Mouse (Mus musculus) kidney, adult 11 months (tissue): ENCODE results near the gene Parp8.

Experiments
- DNase-seq: peaks from one replicate; pipeline ENCODE4 v3.0.0; 2022

The Parp8 gene

DNA sequence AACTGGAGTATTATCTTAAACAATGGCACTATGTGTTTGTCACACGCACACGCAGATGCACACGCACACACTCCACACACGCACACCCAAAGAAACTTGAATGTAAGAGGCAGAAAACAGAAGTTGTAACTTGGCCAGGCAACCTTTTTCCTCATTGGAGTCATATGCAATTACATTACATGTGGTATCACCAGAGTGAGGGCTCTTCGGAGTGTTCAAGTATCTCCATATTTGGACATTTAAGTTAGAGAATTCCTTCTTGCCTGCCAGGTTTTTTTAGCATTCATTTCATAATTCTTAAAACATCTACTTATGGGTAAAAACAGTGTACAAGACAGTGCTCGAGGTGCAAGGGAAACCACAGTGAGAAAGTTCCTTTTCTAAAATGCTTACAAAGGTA, 6.7 kb downstream of the Parp8 start:
- no peak for DNase-seq

DNA sequence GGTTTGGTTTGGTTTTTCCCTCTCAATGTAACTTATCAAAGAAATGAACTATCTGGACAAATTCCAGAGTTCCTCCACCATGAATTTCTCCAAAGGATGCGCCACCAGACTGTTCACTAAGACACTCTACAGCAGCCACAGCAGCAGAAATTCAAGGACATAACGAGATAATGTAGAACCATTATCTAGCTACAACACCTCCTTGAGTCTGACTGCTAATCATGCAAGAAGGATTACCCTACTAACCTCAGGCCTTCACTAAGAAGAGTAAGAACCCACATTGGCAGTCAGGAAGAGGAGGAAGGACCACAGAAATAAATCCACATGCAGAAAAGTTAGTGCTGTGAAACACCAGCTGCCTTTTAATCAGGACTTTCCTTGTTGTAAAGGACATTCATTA, 11.8 kb downstream of the Parp8 start:
- DNase-seq, result no peak

DNA sequence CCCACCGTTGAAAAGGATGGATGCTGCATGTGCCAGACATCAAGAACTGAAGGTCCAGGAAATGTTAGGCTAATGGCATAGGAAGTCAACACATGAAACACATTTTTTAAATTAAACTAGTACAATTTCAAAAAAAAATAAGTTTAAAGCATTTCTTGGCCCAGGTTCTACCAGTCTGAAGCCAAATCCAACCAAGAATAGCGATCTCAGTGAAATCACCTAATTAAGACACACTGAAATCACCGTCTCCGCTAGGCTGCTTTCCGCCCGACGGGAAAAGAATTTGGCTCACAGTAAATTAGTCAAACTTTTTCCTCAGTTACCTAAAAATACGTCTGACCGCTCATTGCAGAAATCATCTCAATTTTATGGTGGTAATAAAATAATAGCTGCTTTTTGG, 13.3 kb downstream of the Parp8 start:
- DNase-seq, result no peak

DNA sequence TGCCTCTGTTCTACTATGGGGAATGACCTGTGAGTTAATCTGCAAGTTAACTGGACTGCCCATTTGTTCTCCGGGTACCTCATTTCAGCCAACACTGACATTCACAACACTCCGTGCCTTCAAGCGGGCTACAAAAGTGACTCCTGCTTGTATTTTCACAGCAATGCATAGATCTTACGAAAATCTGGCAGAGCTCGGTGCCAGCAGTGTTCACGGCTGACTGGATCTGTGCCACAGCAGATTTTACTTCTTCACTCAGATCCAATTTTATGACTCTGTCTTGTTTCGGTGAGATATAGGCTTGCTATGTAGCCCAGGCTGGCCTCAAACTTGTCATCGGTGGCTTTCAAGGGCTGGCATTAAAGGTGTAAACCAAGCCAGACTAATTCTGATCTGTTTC, 15.2 kb downstream of the Parp8 start:
- peak; percentile 30 for DNase-seq

DNA sequence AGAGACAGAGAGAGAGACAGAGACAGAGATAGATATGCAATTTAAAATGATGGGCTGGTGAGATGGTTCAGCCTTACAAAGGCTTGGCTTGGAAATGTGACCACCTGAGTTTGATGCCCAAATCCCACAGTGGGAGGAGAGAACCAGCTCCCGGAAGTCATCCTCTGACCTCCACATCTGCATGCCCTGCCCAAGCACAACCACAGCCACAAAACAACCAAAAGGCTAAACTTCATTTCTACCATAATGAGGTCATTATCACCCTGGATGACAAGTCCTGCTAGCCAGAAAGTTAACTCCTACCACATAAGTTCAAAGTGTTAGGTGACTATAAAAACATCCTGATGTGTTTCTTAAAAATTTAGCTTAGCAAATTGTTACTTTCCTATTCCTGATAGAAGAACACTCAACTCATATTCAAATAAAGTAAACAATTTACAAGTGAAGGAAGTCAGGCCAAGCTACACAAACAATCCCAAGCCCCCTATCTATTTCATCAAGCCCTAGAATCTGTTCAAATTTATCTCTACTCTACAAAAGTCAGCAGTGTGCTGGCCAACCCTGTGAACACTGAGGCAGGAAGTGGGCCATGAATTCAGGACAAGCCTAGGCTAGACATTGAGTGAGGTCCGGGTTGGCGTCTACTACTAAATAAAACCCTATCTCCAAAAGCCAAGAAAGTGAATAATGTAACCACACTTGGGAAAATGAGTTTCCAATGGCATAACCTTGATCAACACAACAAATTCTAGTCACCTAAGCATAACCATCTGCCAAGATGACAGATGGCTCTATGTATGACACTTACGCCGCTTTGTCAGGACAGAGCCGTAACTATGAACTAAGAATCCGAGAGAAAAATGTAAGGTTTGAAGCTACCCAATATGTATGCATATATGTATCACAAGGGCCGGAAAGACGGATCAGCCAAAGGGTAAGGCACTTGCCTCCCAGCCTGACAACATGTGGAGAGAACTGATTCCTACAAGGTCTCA, 17.0 kb downstream of the Parp8 start:
- no peak for DNase-seq

DNA sequence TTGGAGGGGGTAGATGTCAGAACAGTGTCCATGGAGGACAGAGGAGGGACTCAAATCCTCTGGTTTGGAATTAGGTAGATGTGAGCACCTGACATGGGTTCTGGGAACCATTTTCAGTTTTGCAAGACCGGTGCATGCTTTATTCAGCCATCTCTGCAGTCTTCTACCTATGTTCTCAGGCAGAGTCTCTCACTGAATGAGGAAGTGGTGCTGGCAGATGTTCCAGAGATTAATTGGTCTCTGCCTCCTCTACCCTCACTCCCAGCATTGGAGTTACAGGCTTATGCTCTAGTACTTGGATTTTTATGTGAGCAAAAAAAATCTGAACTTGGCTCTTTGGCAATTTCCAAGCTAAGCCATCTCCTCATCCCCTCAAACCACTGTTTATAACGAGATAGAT, 17.8 kb downstream of the Parp8 start:
- DNase-seq, result no peak

DNA sequence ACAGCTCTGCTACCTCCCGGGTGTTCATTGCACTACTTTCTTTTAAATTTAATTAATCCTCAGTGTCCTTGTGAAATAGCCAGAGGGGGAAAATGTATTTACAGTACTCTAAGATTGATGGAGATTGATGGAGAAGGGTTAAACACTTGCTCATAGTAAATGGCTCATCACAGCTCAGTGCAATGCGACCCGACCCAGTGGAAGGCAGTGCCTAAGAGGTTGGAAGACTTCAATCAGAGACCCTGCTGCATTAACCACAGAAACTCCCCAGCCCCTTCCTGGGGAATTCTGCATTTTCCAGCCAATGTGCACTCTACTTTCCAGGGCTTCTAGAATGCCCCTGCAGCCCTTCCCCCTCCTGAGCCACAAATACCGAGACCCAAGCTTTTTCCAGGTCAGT, 18.7 kb downstream of the Parp8 start:
- no peak for DNase-seq

DNA sequence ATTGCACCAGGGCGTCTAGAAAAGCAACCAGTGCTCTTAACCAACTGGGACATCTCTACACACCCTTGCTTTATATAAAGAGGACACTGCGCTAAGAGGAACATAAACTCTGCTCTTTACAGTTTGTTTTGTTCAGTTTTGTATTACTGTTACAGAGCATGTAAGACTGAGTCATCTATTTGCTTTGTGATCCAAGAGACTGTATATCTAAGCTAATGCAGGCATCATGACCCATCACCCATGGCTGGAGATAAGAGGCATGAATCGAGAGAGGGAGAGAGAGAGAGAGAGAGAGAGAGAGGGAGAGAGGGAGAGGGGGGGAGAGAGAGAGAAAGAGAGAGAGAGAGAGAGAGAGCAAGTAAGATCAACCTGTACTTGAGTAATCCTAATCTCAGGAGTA, 24.8 kb downstream of the Parp8 start:
- no peak for DNase-seq

DNA sequence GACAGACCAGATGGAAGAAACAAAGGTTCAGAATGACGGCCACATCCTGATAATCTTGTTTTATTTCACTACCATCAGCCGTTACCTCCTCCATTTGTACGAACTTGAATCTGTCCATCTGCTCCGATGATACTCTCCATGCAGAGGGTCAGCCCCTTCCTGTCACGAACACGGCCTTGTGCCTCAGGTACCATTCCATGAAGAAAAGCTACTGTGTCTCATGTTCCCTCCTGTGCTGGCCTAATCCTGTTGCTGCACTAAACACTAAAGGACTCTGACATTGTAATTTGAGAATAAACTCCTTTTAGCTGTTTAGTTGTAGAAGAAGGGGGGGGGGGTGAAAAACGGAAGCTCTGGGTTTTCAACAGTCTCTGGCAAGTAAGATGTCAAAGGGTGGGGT, 33.8 kb downstream of the Parp8 start:
- DNase-seq, result no peak

DNA sequence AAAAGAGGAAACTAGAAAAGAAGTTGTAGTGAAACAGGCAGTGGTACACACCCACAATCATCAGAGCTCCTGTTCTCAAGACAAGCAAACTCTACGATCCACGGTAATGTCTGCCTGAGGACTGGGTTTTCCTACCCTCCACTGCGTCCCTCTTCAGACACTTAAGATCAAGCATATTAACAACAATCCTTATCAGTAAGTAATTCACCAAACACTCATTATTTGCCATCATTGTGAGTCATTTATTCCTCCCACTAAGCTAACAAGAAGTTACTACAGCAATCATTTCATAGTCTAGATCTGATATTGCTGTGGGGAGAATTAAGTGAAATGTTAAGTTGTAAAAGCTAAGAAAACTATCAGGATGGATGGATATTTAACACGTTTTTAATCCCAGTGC, 35.0 kb downstream of the Parp8 start:
- no peak for DNase-seq

DNA sequence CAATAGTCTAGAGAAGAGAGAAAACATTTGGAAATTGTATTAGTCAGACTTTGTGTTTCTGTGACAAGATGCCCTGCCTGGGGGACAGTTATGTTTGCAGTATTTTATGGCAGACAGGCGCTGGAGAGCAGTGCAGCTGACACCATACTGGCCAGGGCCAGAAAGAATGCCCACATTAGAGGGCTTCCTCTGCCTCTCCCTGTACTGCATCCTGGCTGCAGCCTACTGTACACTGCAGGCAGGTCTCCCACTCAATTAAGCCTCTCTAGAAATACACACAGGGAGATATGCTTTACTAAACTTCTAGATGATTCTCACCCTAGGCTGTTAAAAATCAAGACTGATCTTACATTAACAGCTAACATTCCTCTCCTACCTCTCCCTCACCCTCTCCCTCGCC, 36.6 kb downstream of the Parp8 start:
- DNase-seq, result no peak

DNA sequence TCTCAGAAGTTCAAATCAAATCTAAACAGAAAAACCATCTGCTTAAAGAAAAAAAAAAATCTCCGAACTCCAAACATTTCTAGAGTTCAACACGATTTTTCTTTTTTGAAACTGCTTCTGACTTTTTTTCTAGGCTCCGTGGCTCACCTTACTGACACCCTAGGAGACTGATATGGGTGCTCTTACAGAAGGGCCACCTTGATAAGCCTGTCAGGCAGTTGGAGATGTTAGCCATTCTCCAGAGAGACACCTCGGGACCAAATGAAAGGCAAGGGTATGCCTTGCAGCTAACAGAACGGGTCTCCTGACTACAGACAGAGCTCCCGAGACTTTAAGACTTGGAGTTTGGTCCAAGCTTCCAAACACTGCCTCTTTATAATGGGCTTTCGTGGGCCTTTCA, 37.1 kb downstream of the Parp8 start:
- DNase-seq, result no peak

DNA sequence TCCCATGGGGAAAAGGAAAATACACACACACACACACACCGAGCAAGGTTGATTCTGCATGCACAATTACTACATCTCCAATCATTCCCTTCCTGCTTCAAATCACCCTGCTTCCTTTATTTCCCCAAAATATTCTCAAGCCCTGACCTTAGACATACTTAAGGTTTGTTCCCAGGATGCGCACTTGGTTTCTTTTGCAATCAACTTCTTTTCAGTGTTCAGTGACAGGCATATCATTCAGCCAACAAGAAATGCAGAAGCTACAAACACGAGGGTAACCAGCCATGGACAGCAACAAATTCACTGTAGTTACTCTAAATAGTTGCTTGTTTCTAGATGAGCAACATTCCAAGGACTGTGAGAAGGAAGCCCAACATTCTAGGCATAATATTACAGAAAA, 38.1 kb downstream of the Parp8 start:
- no peak for DNase-seq

DNA sequence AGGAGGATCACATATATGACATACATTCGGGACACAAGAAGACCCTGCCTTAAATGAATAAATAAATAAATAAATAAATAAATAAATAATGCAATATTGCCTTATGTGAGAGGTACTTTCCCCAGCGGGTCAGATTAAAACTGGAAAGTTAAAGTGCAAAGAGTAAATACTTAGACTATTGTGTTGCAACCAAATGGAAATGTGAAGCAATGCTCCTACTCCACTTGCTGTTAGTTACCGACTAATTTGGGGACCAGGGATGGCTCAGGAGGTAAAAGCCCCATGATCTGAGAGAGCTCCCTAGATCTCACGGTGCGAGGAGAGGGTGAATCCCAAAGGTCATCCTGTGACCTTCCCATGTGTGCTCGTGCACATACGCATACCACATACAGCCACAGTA, 38.7 kb downstream of the Parp8 start:
- DNase-seq, result no peak

DNA sequence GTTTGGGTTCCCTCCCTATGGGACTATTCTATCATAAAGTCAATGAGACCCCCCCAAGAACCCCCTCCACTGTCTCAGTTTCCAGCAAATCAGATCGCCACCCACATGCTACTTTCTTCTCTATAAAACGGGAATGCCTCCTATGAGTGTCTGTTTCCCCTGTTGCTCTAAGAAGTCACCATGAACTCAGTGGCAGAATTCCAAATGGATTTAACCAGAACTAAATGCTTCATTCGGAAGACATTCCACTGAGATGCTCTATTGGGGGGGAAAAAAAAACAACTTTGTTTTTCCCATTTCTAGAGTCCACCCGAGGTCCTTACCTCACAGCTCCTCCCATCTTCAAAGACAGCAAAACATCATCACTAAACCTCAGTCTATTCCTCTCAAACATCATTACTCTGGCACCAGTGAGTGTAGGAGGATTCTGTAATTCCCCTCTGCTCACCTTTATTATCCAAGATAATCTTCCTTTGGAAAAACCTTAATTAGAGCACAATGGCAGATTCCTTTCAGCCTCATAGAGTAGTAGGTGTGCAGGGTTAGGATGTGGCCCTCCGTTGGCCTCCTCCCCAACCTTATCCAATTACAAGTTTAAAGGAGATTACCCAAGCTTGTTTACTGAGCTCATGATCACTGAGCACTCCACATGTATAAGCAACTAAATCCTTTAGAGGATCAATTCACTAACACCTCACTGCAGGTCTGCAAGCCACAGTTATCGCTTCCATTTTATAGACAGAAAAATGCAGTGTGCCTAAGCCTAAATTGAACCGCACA, 51.1 kb downstream of the Parp8 start:
- no peak for DNase-seq

DNA sequence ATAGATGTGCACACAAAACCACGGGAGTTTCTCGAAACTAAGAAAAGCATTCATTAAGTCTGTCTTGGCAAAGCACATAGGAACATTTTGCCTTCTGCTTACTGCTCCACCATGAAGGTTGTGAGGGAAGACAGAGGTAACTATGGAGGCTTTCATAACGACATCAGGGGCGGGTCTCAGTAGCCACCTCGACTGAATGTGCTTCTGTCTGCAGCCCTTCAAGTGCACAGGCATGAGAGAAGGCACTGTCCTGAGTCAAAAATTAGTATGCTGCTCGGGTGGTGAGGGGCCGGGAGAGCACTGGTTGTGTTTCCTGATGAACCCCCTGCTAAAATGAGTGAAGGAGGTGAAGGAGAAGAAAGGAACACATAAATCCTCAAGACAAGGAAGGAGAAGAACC, 51.8 kb downstream of the Parp8 start:
- DNase-seq, result no peak

DNA sequence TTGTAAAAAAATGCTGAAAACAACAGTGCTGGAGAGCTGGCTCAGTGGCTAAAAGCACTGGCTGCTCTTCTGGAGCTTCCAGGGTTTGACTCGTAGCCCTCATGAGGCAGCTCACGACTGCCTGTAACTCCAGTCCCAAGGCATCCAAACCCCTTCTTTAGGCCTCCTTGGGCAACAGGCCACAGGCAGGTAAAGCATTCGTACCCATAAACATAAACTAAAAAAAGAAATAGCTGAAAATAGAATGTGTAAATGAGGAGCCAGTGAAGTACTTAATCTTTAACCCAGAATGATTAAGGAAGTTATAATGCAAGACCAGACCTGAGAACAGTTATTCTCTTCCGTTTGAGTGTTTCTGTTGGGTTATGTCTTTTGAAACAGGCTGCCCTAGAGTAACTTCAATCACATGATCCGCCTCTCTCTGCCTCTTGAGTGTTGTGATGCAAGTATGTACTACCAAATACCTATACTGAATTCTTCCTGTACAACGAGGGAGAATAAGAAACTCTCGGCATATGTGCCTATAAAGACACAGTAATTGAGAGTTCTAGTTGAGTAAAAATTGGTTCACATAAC, 53.2 kb downstream of the Parp8 start:
- DNase-seq, result peak; percentile 68

DNA sequence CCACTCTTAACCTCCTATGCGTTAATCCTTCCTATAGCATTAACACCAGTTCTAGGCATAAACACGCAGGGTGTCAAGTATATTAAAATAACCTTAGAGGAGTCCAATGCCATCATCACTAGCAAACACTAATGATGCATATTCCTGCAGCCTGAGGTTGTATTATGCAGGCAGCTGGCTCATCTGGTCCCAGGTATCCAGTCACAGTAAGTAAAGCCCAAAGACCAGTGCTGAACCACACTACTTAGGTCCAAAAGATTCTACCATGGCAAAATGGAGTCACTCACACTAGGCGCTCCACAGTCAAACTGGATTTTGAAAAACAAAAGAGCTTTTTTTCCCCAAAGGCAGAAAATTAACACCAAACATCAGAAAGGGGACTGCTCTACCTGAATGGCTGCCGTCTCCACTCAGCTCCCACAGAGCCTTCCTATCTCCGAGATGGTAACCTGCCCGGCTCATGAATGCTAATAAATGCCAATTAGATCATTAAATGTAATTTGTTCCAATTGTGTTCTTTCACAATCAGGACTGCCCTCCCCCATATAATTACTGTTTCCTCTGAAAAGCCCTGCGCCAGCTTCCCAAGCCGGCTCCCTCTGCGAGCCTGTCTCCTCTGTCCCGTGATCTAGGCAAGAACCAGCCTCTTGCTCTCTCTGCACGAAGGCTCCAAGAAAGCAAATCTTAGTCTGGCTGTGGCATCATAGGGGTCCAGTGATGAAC, 54.5 kb downstream of the Parp8 start:
- no peak for DNase-seq

DNA sequence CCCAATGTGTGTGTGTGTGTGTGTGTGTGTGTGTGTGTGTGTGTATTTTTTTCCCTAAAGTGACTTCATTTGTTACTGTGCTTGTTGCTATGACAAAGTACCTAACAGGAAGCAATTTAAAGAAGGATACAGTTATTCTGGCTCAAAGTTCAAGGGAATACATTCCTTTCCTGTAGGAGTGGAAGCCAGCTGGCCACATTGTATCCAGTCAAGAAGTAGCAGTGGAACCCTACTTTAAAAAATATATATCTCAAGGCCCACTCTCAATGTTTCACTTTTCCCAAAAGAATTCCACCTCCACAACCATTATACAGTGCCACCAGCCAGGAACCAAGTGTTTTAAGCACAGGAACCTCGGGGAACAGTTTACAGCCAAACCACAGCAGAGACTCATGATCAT, 55.7 kb downstream of the Parp8 start:
- DNase-seq, result no peak

DNA sequence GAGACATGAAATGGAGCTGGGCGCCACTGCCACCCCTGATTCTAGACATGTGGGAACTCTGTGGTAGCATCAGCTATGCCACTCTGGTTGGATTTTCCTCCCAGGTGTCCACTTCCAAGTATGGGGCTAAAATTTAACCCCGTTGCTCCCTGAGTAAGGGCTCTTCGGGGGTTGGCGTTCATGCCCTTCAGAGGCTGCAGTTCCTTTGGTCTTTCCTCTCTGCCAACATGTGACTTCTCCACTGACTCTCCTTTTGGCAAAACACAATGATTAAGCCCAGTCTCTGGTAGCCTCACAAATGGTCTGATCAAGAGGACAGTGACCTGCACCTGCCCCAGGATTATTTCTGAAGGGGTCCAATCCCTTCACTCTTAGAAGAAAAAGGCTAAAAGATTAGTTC, 56.4 kb downstream of the Parp8 start:
- peak; percentile 40 for DNase-seq

DNA sequence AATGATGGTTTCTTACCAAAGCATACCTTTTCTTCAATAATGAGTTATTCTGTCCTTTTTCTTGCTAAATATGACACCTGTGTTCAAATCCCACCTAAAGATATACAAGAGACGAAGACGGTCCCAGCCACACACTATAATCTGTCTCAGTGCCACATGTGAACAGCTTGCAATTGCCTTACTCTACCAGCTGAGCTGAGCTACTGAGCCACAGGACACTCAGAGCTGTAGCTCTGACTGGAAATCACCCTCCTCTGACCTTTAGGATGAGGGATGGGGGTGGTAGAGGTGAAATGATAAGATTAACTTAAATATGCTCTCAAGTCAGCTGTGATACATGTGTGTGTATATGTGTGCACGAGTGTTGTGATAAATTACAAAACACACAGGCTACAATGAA, 57.9 kb downstream of the Parp8 start:
- DNase-seq, result no peak

DNA sequence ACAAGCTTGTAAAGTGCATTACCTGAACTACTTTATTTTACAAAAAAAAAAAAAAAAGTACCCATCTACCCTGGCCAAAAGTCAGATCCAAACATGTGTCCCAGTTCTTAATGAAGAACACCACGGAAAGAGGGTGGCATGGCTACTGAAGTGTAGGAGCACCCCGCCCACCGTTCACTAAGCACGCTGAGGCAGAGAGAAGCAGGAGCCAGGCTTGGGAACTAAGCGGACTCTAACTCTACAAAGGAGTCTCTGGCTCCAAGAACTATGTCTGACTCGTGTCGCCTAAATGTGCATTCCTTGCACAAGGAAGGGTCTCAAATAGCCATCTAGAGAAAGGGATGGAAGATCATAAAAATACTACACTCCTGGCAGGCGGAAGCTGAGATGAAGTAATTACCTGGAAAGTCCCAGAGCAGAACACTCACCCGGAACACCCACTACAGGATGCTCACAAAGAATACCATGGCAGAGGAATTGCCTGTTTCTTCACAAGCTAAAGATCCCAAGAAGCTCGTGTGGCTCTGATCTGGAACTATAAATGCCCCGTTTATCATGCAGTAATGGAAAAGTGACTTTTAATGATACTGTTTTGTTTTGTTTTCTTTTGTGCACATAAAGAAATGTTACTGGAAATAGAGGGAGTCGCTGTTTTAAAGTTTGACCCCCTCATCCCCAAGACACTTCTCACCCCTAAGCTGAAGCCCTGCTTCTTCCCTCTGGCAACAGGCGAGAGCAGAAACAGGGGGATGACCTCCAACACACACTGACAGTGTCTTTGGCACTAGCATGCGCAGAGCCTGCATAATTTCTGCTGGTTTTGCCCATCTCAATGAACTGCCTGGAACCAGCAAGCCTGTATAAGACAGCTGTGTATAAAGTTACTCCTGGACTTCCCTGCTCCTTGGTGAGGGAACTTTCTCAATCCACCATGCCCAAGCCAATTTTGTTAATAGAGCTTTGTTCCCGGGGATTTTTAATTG, 62.6 kb downstream of the Parp8 start:
- DNase-seq, result no peak
